8 mouse cellular contexts compared by ENCODE assay signal in genomic region chr13:37824956-37825645, GRCm38 (mm10). TPM values are rescaled to one million over a fixed set of nuclear protein-coding genes. Genes with fewer than 3 reads are reported as not detected.
DNase-seq lines count a peak whose midpoint lies in the region; ATAC-seq and TF ChIP-seq lines count a peak whose summit lies in the region.

No protein-coding gene starts in this region.

- DNase-seq in gastrocnemius, postnatal 25 days = peak; percentile 10
- DNase-seq in gastrocnemius, adult 18-20 months (ENCODE audit: low spot score) = no peak
- DNase-seq in induced T-regulatory cell, adult 2 months (ENCODE audit: low read depth) = peak; percentile 61
- peak; percentile 51 to 58 for DNase-seq in spleen, postnatal 10 days (ENCODE audit: low spot score in 2 of 2)
- DNase-seq in ovary, adult 18-20 months (ENCODE audit: low spot score) = no peak

- no peaks in the 10 kb centered on the region for H3K9me3 ChIP-seq in ES-Bruce4 (replicated peaks; ENCODE audit: control insufficient read depth, insufficient read depth, low read length, poor library complexity, severe bottlenecking)
- H3K9me3 ChIP-seq in embryonic facial prominence, embryonic 15.5 days (replicated peaks) = no peaks in the 10 kb centered on the region
- no peaks in the 10 kb centered on the region for H3K9me3 ChIP-seq in liver, embryonic 16.5 days (replicated peaks; ENCODE audit: control insufficient read depth, low read length)

- H3K27me3 ChIP-seq in ES-Bruce4 (ENCODE audit: control insufficient read depth, insufficient read depth, low read length, poor library complexity, severe bottlenecking) = no peaks in the 10 kb centered on the region
- no peaks in the 10 kb centered on the region for H3K27me3 ChIP-seq in embryonic facial prominence, embryonic 15.5 days
- no peaks in the 10 kb centered on the region for H3K27me3 ChIP-seq in liver, embryonic 16.5 days (ENCODE audit: control insufficient read depth, insufficient read depth, low read depth, low read length)

- no peaks in the 10 kb centered on the region for H3K4me1 ChIP-seq in ES-Bruce4 (ENCODE audit: control insufficient read depth, insufficient read depth, low read length)
- H3K4me1 ChIP-seq in embryonic facial prominence, embryonic 15.5 days = peaks cover 34% of the 10 kb centered on the region
- peaks cover 38% of the 10 kb centered on the region for H3K4me1 ChIP-seq in liver, embryonic 16.5 days (ENCODE audit: control insufficient read depth, low read depth, low read length)

- H3K9ac ChIP-seq in ES-Bruce4 (ENCODE audit: low read depth, poor library complexity, severe bottlenecking) = no peak overlapping the region
- H3K9ac ChIP-seq in embryonic facial prominence, embryonic 15.5 days = peak overlapping the region; percentile 77
- peak overlapping the region; percentile 82 for H3K9ac ChIP-seq in liver, embryonic 16.5 days (ENCODE audit: low read depth, low read length)

- TF ChIP-seq EP300 in ES-Bruce4 (IDR thresholded peaks at IDR 0.05; ENCODE audit: insufficient read depth, low read depth, low read length) = no peak

- TF ChIP-seq CTCF in ES-Bruce4 (IDR thresholded peaks at IDR 0.05; ENCODE audit: low read depth, low read length) = no peak

- H3K27ac ChIP-seq in ES-Bruce4 (ENCODE audit: insufficient read depth, low read length) = no peak overlapping the region
- H3K27ac ChIP-seq in embryonic facial prominence, embryonic 15.5 days (replicated peaks) = peak overlapping the region; percentile 89
- H3K27ac ChIP-seq in liver, embryonic 16.5 days (ENCODE audit: low read length) = peak overlapping the region; percentile 73

- 5% methylated on average over 27 of the region's 27 CpGs for WGBS in embryonic facial prominence, embryonic 15.5 days
- WGBS in liver, embryonic 16.5 days (ENCODE audit: insufficient replicate concordance) = 2% methylated on average over 27 of the region's 27 CpGs

- peak overlapping the region; percentile 97 for H3K4me2 ChIP-seq in embryonic facial prominence, embryonic 15.5 days (replicated peaks)
- H3K4me2 ChIP-seq in liver, embryonic 16.5 days (ENCODE audit: low read depth, low read length) = peak overlapping the region; percentile 100

- ATAC-seq in embryonic facial prominence, embryonic 15.5 days (ENCODE audit: insufficient number of reproducible peaks, low FRiP score, low TSS enrichment, low read depth) = no peak
- peak; percentile 37 for ATAC-seq in liver, embryonic 16.5 days (ENCODE audit: low read depth)

- TF ChIP-seq POLR2A in ES-Bruce4 (IDR thresholded peaks at IDR 0.05; ENCODE audit: insufficient read depth, low read length) = no peak

- peak overlapping the region; percentile 68 for H3K4me3 ChIP-seq in ES-Bruce4 (ENCODE audit: low read depth, low read length)
- H3K4me3 ChIP-seq in embryonic facial prominence, embryonic 15.5 days (replicated peaks) = peak overlapping the region; percentile 87
- peak overlapping the region; percentile 82 for H3K4me3 ChIP-seq in liver, embryonic 16.5 days (ENCODE audit: low read depth, low read length)

- H3K36me3 ChIP-seq in ES-Bruce4 (ENCODE audit: control insufficient read depth, insufficient read depth, low read length, poor library complexity, severe bottlenecking) = no peaks in the 10 kb centered on the region
- H3K36me3 ChIP-seq in embryonic facial prominence, embryonic 15.5 days = no peaks in the 10 kb centered on the region
- no peaks in the 10 kb centered on the region for H3K36me3 ChIP-seq in liver, embryonic 16.5 days (ENCODE audit: control insufficient read depth, insufficient read depth)

RNA-seq across cellular contexts. Expression of gene Rreb1, which starts 46.9 kb away (rescaled TPM):
- total RNA-seq in gastrocnemius, postnatal 25 days (2021) = 10 to 100 TPM; 23.5 to 24.0 TPM
- 10 to 100 TPM; 25.9 to 32.7 TPM for total RNA-seq in gastrocnemius, adult 18-20 months (2021)
- polyA plus RNA-seq in ES-Bruce4 (2011; ENCODE audit: insufficient read depth, insufficient read length, low read depth, missing spikeins) = 25.9 and 31.5 TPM in 2 replicates
- polyA plus RNA-seq in embryonic facial prominence, embryonic 15.5 days (2015; fragmentation: Nextera tagmentation; extraction: Ambion mirVana) = 14.4 and 14.8 TPM in 2 replicates
- polyA plus RNA-seq in liver, embryonic 16.5 days (2015; fragmentation: Nextera tagmentation; extraction: Ambion mirVana) = 4.2 and 5.9 TPM in 2 replicates

Comparison
In these comparisons a context has a peak if more than half of its experiments do, and no peak if none do; other contexts are left out.
1. DNase-seq: peak in gastrocnemius, postnatal 25 days (single experiment), induced T-regulatory cell, adult 2 months (single experiment) and spleen, postnatal 10 days (2 of 2); none in gastrocnemius, adult 18-20 months (single experiment) and ovary, adult 18-20 months (single experiment).
2. Peak in every context shown above with its lines, with median percentiles within 50 percentile points of each other: H3K4me3 ChIP-seq.